In genomic region chr12:75951328-75951727, GRCm38 (mm10) we compare ENCODE assay signal across 8 mouse cellular contexts.
DNase-seq lines count a peak whose midpoint lies in the region; ATAC-seq and TF ChIP-seq lines count a peak whose summit lies in the region.

No protein-coding gene starts in this region.

- no peak overlapping the region for H3K27ac ChIP-seq in midbrain, postnatal 0 days (ENCODE audit: low read depth, low read length)
- no peak overlapping the region for H3K27ac ChIP-seq in midbrain, embryonic 16.5 days (ENCODE audit: low read length)
- no peak overlapping the region for H3K27ac ChIP-seq in bone marrow, adult 2 months (ENCODE audit: control insufficient read depth, insufficient read depth, low read depth, low read length, poor library complexity)

- 65% methylated on average over 5 of the region's 5 CpGs for WGBS in midbrain, postnatal 0 days
- 60% methylated on average over 5 of the region's 5 CpGs for whole genome bisulfite sequencing in midbrain, embryonic 16.5 days
- 48% methylated on average over 5 of the region's 5 CpGs for WGBS in bone marrow, adult 2 months

- TF ChIP-seq POLR2A in bone marrow, adult 2 months (IDR thresholded peaks at IDR 0.05; ENCODE audit: borderline replicate concordance, control insufficient read depth, low read depth, low read length), result no peak

- ATAC-seq in midbrain, postnatal 0 days (ENCODE audit: low FRiP score), result no peak
- no peak for ATAC-seq in midbrain, embryonic 16.5 days

- no peaks in the 10 kb centered on the region for H3K27me3 ChIP-seq in midbrain, postnatal 0 days (ENCODE audit: insufficient read depth, low read length)
- no peaks in the 10 kb centered on the region for H3K27me3 ChIP-seq in midbrain, embryonic 16.5 days (ENCODE audit: control insufficient read depth, insufficient read depth, low read depth, low read length)

- 0 out of 2 replicates have a peak, but pooled peaks cover 3% of the 10 kb centered on the region for H3K36me3 ChIP-seq in midbrain, postnatal 0 days (ENCODE audit: insufficient read depth, low read length)
- H3K36me3 ChIP-seq in midbrain, embryonic 16.5 days (ENCODE audit: control insufficient read depth, insufficient read depth, low read length), result no peaks in the 10 kb centered on the region

- no peaks in the 10 kb centered on the region for H3K4me1 ChIP-seq in midbrain, postnatal 0 days (ENCODE audit: insufficient read depth, low read length)
- H3K4me1 ChIP-seq in midbrain, embryonic 16.5 days (ENCODE audit: control insufficient read depth, insufficient read depth, low read length), result no peaks in the 10 kb centered on the region
- H3K4me1 ChIP-seq in bone marrow, adult 2 months (ENCODE audit: control insufficient read depth, insufficient read depth, low read length), result no peaks in the 10 kb centered on the region; the same call in 1 of the 2 replicates

- no peak overlapping the region for H3K9ac ChIP-seq in midbrain, postnatal 0 days (replicated peaks; ENCODE audit: low read length, poor library complexity, severe bottlenecking)
- H3K9ac ChIP-seq in midbrain, embryonic 16.5 days (ENCODE audit: low read depth, low read length), result no peak overlapping the region

- peak; percentile 51 for DNase-seq in gastrocnemius, adult 18-20 months (ENCODE audit: low spot score)
- DNase-seq in gastrocnemius, adult 8-10 months (ENCODE audit: low spot score in 2 of 2), result no peak
- peak; percentile 5 for DNase-seq in midbrain, postnatal 0 days (ENCODE audit: low spot score)
- DNase-seq in gastrocnemius, postnatal 10 days, result peak; percentile 65
- peak; percentile 49 for DNase-seq in lung, postnatal 25 days (ENCODE audit: low spot score)
- peak; percentile 52 for DNase-seq in thymus, postnatal 25 days

- no peak overlapping the region for H3K4me3 ChIP-seq in midbrain, postnatal 0 days (ENCODE audit: low read depth, low read length)
- no peak overlapping the region for H3K4me3 ChIP-seq in midbrain, embryonic 16.5 days (ENCODE audit: low read depth, low read length)
- no peak overlapping the region for H3K4me3 ChIP-seq in bone marrow, adult 2 months (replicated peaks; ENCODE audit: control insufficient read depth, low read depth, low read length)

- H3K4me2 ChIP-seq in midbrain, postnatal 0 days (ENCODE audit: low read depth, low read length, poor library complexity, severe bottlenecking), result no peak overlapping the region
- H3K4me2 ChIP-seq in midbrain, embryonic 16.5 days (ENCODE audit: low read length), result no peak overlapping the region

- TF ChIP-seq CTCF in midbrain, postnatal 0 days (IDR thresholded peaks at IDR 0.05), result peak; percentile 60
- peak; percentile 84 for TF ChIP-seq CTCF in bone marrow, adult 2 months (IDR thresholded peaks at IDR 0.05; ENCODE audit: control insufficient read depth, insufficient read depth, low read length)

- no peaks in the 10 kb centered on the region for H3K9me3 ChIP-seq in midbrain, postnatal 0 days (ENCODE audit: low read length)
- no peaks in the 10 kb centered on the region for H3K9me3 ChIP-seq in midbrain, embryonic 16.5 days (replicated peaks; ENCODE audit: control insufficient read depth, low read length, poor library complexity, severe bottlenecking)

Comparison
In these comparisons a context has a peak if more than half of its experiments do, and no peak if none do; other contexts are left out.
1. DNase-seq: peak in gastrocnemius, adult 18-20 months (single experiment), midbrain, postnatal 0 days (single experiment), gastrocnemius, postnatal 10 days (single experiment), lung, postnatal 25 days (single experiment) and thymus, postnatal 25 days (single experiment); none in gastrocnemius, adult 8-10 months (0 of 2).